23 mouse cellular contexts compared by ENCODE assay signal in the genomic region with DNA sequence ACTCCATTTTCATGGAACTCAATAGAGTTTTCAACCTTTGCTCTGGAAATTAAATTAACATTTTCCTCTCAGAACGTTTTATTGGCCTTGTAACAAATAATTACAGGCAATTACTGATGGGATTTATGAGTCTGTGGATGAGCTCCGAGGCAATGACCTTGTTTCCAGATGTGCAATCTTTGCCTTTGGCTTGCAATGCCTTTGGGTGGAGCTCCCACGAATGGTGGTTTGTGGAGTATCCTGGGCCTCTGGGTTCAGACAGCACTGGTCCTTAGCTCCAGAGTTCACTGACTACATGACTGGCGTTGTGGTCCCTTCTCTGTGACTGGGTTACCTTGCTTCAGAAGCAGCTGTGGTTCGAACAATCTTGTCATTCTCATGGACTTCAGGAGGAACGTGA.
DNase-seq lines count a peak whose midpoint lies in the region; ATAC-seq and TF ChIP-seq lines count a peak whose summit lies in the region.
"Had no signal": no experiment of that assay in that cellular context is flagged by ENCODE, and none has a peak within 500 bp of the region (broad histone marks: within the 10 kb centered on the region; RNA-seq: fewer than 3 reads in every experiment).

No protein-coding gene starts in this region.

- no peaks in the 10 kb centered on the region for H3K4me1 ChIP-seq in intestine, postnatal 0 days (replicated peaks; ENCODE audit: control insufficient read depth, insufficient read depth, low read length)
- H3K4me1 ChIP-seq in midbrain, embryonic 15.5 days, result no peaks in the 10 kb centered on the region
- H3K4me1 ChIP-seq: embryonic facial prominence, embryonic 15.5 days; forebrain, embryonic 10.5 days; heart, embryonic 13.5 days; hindbrain, embryonic 15.5 days had no signal

- no peak overlapping the region for H3K4me3 ChIP-seq in gastrocnemius, adult 2 months
- H3K4me3 ChIP-seq in intestine, postnatal 0 days (ENCODE audit: low read depth, low read length), result no peak overlapping the region
- no peak overlapping the region for H3K4me3 ChIP-seq in midbrain, embryonic 15.5 days
- H3K4me3 ChIP-seq: embryonic facial prominence, embryonic 15.5 days; erythroblast, embryonic 14.5 days; forebrain, embryonic 10.5 days; heart, embryonic 13.5 days; hindbrain, embryonic 15.5 days had no signal

- ATAC-seq in intestine, postnatal 0 days, result peak; percentile 33; the same call in 1 of the 2 replicates
- no peak for ATAC-seq in midbrain, embryonic 15.5 days (replicated peaks)
- ATAC-seq: CD4-positive, CD25-positive, alpha-beta regulatory T cell, adult 4 months; forebrain, embryonic 14.5 days had no signal

- DNase-seq in adrenal gland, adult (ENCODE audit: inconsistent age in 2 of 2, low spot score in 1 of 2), result peak; percentile 9 to 76
- DNase-seq in adrenal gland, postnatal 4 days (ENCODE audit: low spot score in 2 of 2), result no peak
- peak; percentile 45 for DNase-seq in gastrocnemius, adult 2 months
- no peak for DNase-seq in gastrocnemius, postnatal 10 days
- DNase-seq in ovary, adult 18-20 months (ENCODE audit: low spot score), result peak; percentile 40
- no peak for DNase-seq in ovary, postnatal 36 days (ENCODE audit: low spot score)
- DNase-seq: B cell, adult 2 months; cerebellum, adult 11 months; cerebellum, adult 8-10 months; cerebellum, postnatal 14 days; embryo, embryonic 11 days; heart, postnatal 36 days; kidney, adult 18-20 months had no signal

- intact Hi-C loops in gastrocnemius, adult 2 months (cut with DNase I), result no loop called here

- H3K36me3 ChIP-seq in intestine, postnatal 0 days (ENCODE audit: control insufficient read depth, insufficient read depth), result no peaks in the 10 kb centered on the region
- no peaks in the 10 kb centered on the region for H3K36me3 ChIP-seq in midbrain, embryonic 15.5 days (replicated peaks)
- H3K36me3 ChIP-seq: embryonic facial prominence, embryonic 15.5 days; forebrain, embryonic 10.5 days; G1E; heart, embryonic 13.5 days; hindbrain, embryonic 15.5 days had no signal

- 42% methylated on average over 6 of the region's 6 CpGs for WGBS in intestine, postnatal 0 days
- 80% methylated on average over 6 of the region's 6 CpGs for WGBS in midbrain, embryonic 15.5 days

- H3K9ac ChIP-seq in intestine, postnatal 0 days (ENCODE audit: low read depth, low read length), result no peak overlapping the region
- H3K9ac ChIP-seq in midbrain, embryonic 15.5 days, result no peak overlapping the region
- H3K9ac ChIP-seq: embryonic facial prominence, embryonic 15.5 days; heart, embryonic 13.5 days; hindbrain, embryonic 15.5 days had no signal

- H3K9me3 ChIP-seq in intestine, postnatal 0 days (ENCODE audit: control insufficient read depth), result no peaks in the 10 kb centered on the region
- no peaks in the 10 kb centered on the region for H3K9me3 ChIP-seq in midbrain, embryonic 15.5 days
- H3K9me3 ChIP-seq: embryonic facial prominence, embryonic 15.5 days; forebrain, embryonic 10.5 days; G1E; heart, embryonic 13.5 days; hindbrain, embryonic 15.5 days had no signal

- no peak overlapping the region for H3K27ac ChIP-seq in gastrocnemius, adult 2 months
- no peak overlapping the region for H3K27ac ChIP-seq in intestine, postnatal 0 days (ENCODE audit: low read depth, low read length)
- H3K27ac ChIP-seq in midbrain, embryonic 15.5 days, result no peak overlapping the region
- H3K27ac ChIP-seq: embryonic facial prominence, embryonic 15.5 days; forebrain, embryonic 10.5 days; heart, embryonic 13.5 days; hindbrain, embryonic 15.5 days had no signal

- H3K4me2 ChIP-seq in intestine, postnatal 0 days (replicated peaks; ENCODE audit: low read depth), result no peak overlapping the region
- no peak overlapping the region for H3K4me2 ChIP-seq in midbrain, embryonic 15.5 days
- H3K4me2 ChIP-seq: embryonic facial prominence, embryonic 15.5 days; heart, embryonic 13.5 days; hindbrain, embryonic 15.5 days had no signal

- no peaks in the 10 kb centered on the region for H3K27me3 ChIP-seq in intestine, postnatal 0 days (replicated peaks; ENCODE audit: control insufficient read depth, insufficient read depth, low read length)
- no peaks in the 10 kb centered on the region for H3K27me3 ChIP-seq in midbrain, embryonic 15.5 days (replicated peaks)
- H3K27me3 ChIP-seq: embryonic facial prominence, embryonic 15.5 days; heart, embryonic 13.5 days; hindbrain, embryonic 15.5 days had no signal

- TF ChIP-seq CTCF in gastrocnemius, adult 2 months (IDR thresholded peaks at IDR 0.05), result no peak
- TF ChIP-seq CTCF in intestine, postnatal 0 days (IDR thresholded peaks at IDR 0.05; ENCODE audit: low read depth), result no peak

Comparison
In these comparisons a context has a peak if more than half of its experiments do, and no peak if none do; other contexts are left out.
1. DNase-seq: peak in adrenal gland, adult (2 of 2), gastrocnemius, adult 2 months (single experiment) and ovary, adult 18-20 months (single experiment); none in adrenal gland, postnatal 4 days (0 of 2), gastrocnemius, postnatal 10 days (single experiment) and ovary, postnatal 36 days (single experiment).